Mouse (Mus musculus) T-helper 17 cell (primary cell): Measurements from ENCODE around the gene Pcyt2.

Source experiments
- in situ Hi-C, 2 experiments: fragments of 300-600 bp; cut with MboI, MseI; formaldehyde crosslinking; loops; 1 replicate in 1 of 2; 2 replicates in 1 of 2; pipeline ENCODE4 v1.15.1; 2025; ENCODE audit warnings: high pct_unique_total_duplicates in 2 of 2

Pcyt2 gene

GRCm38 (mm10) chr11:120581490-120582267 lies 36.1 kb downstream of the Pcyt2 start, which contains the start of gene Arhgdia:
Arhgdia (minus strand) TSS chr11:120581624.
- in situ Hi-C loops: no loop called here

GRCm38 (mm10) chr11:120580871-120581331 lies 36.8 kb downstream of the Pcyt2 start:
- in situ Hi-C loops: no loop called here

GRCm38 (mm10) chr11:120580190-120580589 lies 37.5 kb downstream of the Pcyt2 start:
- in situ Hi-C loops: no loop called here

- in situ Hi-C loops: no loop called here
These were observed 38.2 kb downstream of the Pcyt2 start for GRCm38 (mm10) chr11:120579316-120580107.

- in situ Hi-C loops: no loop called here
These were observed 39.0 kb downstream of the Pcyt2 start for GRCm38 (mm10) chr11:120578694-120579243.

GRCm38 (mm10) chr11:120578024-120578693 lies 39.6 kb downstream of the Pcyt2 start:
- in situ Hi-C loops: no loop called here

- in situ Hi-C loops: no loop called here
These were observed 40.3 kb downstream of the Pcyt2 start for GRCm38 (mm10) chr11:120577211-120578023.

GRCm38 (mm10) chr11:120576365-120576981 lies 41.3 kb downstream of the Pcyt2 start:
- in situ Hi-C loops: no loop called here

GRCm38 (mm10) chr11:120575940-120576339 lies 41.8 kb downstream of the Pcyt2 start:
- in situ Hi-C loops: no loop called here

- in situ Hi-C loops: no loop called here
These were observed 42.7 kb downstream of the Pcyt2 start for GRCm38 (mm10) chr11:120575046-120575445.

GRCm38 (mm10) chr11:120574278-120574600 lies 43.5 kb downstream of the Pcyt2 start:
- in situ Hi-C loops: loop anchor here in 1 of 2 experiments (5.0 kb wide), 1 partner anchor 87 kb away; no protein-coding TSS in a partner anchor

- in situ Hi-C loops: loop anchor here in 1 of 2 experiments (5.0 kb wide), 1 partner anchor 86 kb away; no protein-coding TSS in a partner anchor
These were observed 44.0 kb downstream of the Pcyt2 start for GRCm38 (mm10) chr11:120573585-120574277.

- in situ Hi-C loops: loop anchor here in 1 of 2 experiments (5.0 kb wide), 1 partner anchor 86 kb away; no protein-coding TSS in a partner anchor
These were observed 44.8 kb downstream of the Pcyt2 start, which contains the start of gene P4hb for GRCm38 (mm10) chr11:120572752-120573584. P4hb (minus strand) TSS chr11:120573253.

- in situ Hi-C loops: loop anchor here in 1 of 2 experiments (5.0 kb wide), 1 partner anchor 85 kb away; no protein-coding TSS in a partner anchor
These were observed 45.4 kb downstream of the Pcyt2 start for GRCm38 (mm10) chr11:120572417-120572751.

- in situ Hi-C loops: loop anchor here in 1 of 2 experiments (5.0 kb wide), 1 partner anchor 85 kb away; no protein-coding TSS in a partner anchor
These were observed 45.9 kb downstream of the Pcyt2 start for GRCm38 (mm10) chr11:120571754-120572416.

- in situ Hi-C loops: loop anchor here in 1 of 2 experiments (5.0 kb wide), 1 partner anchor 84 kb away; no protein-coding TSS in a partner anchor
These were observed 46.6 kb downstream of the Pcyt2 start for GRCm38 (mm10) chr11:120571122-120571521.

- in situ Hi-C loops: no loop called here
These were observed 49.4 kb downstream of the Pcyt2 start for GRCm38 (mm10) chr11:120568324-120568723.

GRCm38 (mm10) chr11:120565114-120565513 lies 52.6 kb downstream of the Pcyt2 start:
- in situ Hi-C loops: no loop called here
